Mouse (Mus musculus) bone marrow, adult 2 months (tissue): Measurements from ENCODE around the gene Hus1b. TPM values are rescaled to one million over a fixed set of nuclear protein-coding genes. Genes with fewer than 3 reads are reported as not detected.

Experiments used
- H3K27ac ChIP-seq: fragments of 200-500 bp; 2 replicates; pipeline ENCODE4 v1.5.1; 2012; ENCODE audit warnings: low read depth, mild to moderate bottlenecking, control low read depth, inconsistent platforms, low read length; ENCODE audit not compliant: control insufficient read depth, poor library complexity, insufficient read depth
- H3K4me1 ChIP-seq: fragments of 200-500 bp; 2 replicates; pipeline ENCODE4 v1.6.1; 2011; ENCODE audit warnings: low read length; ENCODE audit not compliant: control insufficient read depth, insufficient read depth
- H3K4me3 ChIP-seq: fragments of 200-500 bp; replicated peaks from 2 replicates; pipeline ENCODE3; 2011; ENCODE audit warnings: mild to moderate bottlenecking, low read depth, low read length, control low read depth; ENCODE audit not compliant: control insufficient read depth
- CTCF ChIP-seq: fragments of 200-500 bp; IDR thresholded peaks from 2 replicates; pipeline ENCODE4 v1.5.1; 2011; ENCODE audit warnings: low read length, control low read depth; ENCODE audit not compliant: control insufficient read depth, insufficient read depth
- POLR2A ChIP-seq: fragments of 200-500 bp; IDR thresholded peaks from 2 replicates; pipeline ENCODE4 v1.6.1; 2011; ENCODE audit warnings: low read depth, mild to moderate bottlenecking, control low read depth, low read length, borderline replicate concordance; ENCODE audit not compliant: control insufficient read depth
- WGBS: fragments of 180-500 bp; shearing (Covaris S2); methylation state at CpG from one replicate; pipeline ENCODE4 v1.1.7; 2018; 5-methylcytosine and 5-hydroxymethylcytosine counted together
- polyA plus RNA-seq: library from polyadenylated mRNA; stranded (reverse); fragments of >200 nt; gene quantifications from 2 replicates; pipeline ENCODE4 v1.2.4, GENCODE M21; 2011; ENCODE audit warnings: low replicate concordance; ENCODE audit not compliant: missing spikeins, insufficient read depth, insufficient read length

Hus1b gene
- polyA plus RNA-seq, 1 experiment, result not detected

DNA sequence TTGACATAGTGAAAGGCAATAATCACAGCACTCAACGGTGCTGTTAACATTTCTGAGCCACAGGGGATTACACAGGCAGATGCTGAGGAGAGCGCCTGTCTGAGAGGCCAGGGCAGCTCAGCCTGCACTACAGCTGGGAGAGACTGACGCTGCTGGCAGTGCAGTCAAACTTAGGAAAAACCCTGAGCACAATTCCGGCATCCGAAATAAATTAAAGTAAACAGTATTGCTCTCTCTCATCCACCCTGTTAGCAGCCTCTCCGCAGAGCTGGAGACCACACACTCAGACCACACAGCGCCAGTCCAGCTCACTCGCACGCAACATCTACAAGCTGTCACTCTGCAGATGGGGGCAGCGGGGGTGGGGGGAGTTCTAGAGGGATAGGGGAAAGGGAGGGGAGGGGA, 18.9 kb upstream of the Hus1b start:
- peaks cover 4% of the 10 kb centered on the region; the same call in 1 of the 2 replicates for H3K4me1 ChIP-seq
- WGBS, result 85% methylated on average over 10 of the region's 10 CpGs
- H3K27ac ChIP-seq, result no peak overlapping the region
- no peak overlapping the region for H3K4me3 ChIP-seq
- TF ChIP-seq POLR2A (no peak), CTCF (no peak)

DNA sequence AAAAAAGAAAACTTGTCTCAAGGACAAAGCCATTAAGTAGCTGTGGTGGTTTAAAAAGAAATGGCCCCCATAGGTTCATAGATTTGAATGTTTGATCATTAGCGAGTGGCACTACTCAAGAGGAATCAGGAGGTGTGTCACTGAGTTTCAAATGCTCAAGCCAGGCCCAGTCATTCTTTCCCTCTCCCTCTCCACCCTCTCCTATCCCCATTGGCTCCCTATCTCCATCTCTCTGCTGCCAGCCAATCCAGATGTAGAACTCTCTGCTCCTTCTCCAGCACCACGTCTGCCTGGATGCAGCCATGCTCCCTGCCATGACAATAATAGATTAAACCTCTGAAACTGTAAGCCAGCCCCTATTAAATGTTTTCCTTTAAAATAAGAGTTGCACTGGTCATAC, 14.4 kb upstream of the Hus1b start:
- Histone ChIP-seq H3K4me3 (no peak overlapping the region), H3K4me1 (peaks cover 1% of the 10 kb centered on the region; the same call in 1 of the 2 replicates), H3K27ac (no peak overlapping the region)
- 86% methylated on average over 2 of the region's 2 CpGs for WGBS
- TF ChIP-seq POLR2A (no peak), CTCF (no peak)

DNA sequence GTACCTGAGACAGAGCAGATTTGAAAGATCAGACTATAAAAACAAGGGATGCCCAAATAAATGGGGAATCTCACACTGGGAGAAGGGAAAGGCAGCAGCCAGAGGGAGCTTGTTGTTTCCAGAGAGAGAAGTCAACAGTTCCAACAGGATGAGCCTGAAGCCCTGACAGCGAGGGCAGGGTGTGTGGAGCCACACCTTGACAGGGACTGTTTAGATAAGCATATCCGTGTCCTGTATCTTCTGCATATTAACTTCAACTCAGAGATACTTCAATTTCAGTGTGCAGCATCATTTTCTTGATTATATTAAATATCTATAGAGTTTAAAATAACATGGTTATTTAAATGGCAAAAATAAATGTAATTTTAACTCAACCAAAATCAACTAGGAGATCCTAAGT, 13.2 kb upstream of the Hus1b start:
- 67% methylated on average over 2 of the region's 2 CpGs for WGBS
- Histone ChIP-seq H3K27ac (no peak overlapping the region), H3K4me1 (peaks cover 3% of the 10 kb centered on the region; the same call in 1 of the 2 replicates), H3K4me3 (no peak overlapping the region)
- TF ChIP-seq POLR2A (no peak), CTCF (no peak)

DNA sequence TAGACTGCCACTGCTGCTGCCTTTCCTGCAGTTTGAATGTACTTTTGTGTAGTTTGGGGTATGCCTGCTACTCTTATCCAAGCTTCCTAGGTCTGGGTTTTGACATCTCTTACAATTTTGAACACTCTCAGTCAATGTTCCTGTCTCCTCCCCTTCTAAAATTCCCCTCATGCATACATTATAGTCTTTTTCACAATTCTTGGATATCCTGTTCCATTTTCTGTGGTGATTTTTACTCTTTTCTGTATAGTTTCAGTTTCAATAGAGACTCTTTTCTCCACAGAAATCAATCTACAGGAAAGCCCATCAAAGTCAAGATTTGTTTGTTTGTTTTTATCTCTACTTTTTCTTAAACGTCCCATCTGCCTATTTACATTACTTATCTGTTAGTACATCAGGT, 6.0 kb upstream of the Hus1b start:
- H3K27ac ChIP-seq, result no peak overlapping the region
- 44% methylated on average over 1 of the region's 1 CpGs for WGBS
- TF ChIP-seq CTCF, result no peak
- no peak for TF ChIP-seq POLR2A
- no peak overlapping the region for H3K4me3 ChIP-seq
- H3K4me1 ChIP-seq, result peaks cover 5% of the 10 kb centered on the region

DNA sequence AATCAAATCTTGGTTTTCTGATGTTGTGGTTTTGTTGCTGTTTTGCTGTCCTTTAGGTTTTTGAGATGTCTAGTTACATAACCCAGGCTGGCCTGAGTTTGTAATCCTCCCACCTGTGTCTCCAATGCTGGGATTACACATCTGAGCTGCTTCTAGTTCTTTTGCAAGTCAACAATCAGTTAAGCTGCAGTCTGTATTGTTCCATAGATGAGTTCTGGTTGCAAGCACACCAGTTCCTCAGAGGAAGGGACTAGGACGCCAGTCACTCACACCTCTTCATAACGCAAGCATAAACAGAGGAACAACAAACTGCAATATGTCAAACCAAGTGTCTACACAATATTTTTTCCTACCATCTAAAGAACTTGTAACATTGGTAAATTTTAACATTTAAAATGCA, 4.5 kb upstream of the Hus1b start:
- no peak overlapping the region for H3K27ac ChIP-seq
- H3K4me1 ChIP-seq, result peaks cover 10% of the 10 kb centered on the region
- no peak overlapping the region for H3K4me3 ChIP-seq
- TF ChIP-seq CTCF (no peak), POLR2A (no peak)
- WGBS, result 67% methylated on average over 2 of the region's 2 CpGs

DNA sequence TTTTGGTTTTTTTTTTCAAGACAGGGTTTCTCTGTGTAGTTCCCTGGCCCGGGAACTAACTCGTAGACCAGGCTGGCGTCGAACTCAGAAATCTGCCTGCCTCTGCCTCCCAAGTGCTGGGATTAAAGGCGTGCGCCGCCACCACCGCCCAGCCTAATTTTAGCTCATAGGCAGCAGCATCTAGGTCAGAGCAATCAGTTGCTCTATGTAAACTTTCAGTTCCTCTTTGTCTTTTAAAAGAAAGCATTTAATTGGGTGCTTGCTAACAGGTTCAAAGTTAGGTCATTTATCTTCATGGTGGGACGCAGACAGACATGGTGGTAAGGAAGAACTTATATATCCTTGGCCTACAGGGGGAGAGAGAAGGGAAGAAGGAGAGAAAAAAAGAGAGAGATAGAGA, 1.6 kb upstream of the Hus1b start:
- peaks cover 8% of the 10 kb centered on the region for H3K4me1 ChIP-seq
- no peak overlapping the region for H3K27ac ChIP-seq
- TF ChIP-seq POLR2A, result no peak
- TF ChIP-seq CTCF, result no peak
- WGBS, result 81% methylated on average over 9 of the region's 9 CpGs
- H3K4me3 ChIP-seq, result no peak overlapping the region

DNA sequence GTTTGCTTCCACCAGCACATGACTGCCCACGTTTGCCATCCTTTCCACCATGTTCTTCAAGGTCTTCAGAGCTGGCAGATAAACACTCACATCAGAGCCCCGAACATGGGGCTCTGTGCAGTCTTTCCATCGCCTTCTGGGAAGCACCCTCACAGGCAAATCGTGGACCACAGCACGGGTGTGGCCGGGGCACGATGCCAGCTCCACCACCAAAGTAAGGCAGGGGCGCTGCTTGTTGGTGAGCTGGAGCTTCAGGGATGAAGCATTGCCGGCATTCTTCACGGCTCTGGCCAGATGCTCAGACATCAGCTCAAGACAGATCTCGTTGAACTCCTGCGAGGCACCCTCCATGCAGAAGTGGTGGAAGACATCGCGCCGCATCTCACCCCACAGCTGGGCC, 430 bp downstream of the Hus1b start:
- TF ChIP-seq POLR2A (no peak), CTCF (no peak)
- H3K27ac ChIP-seq, result no peak overlapping the region
- peaks cover 6% of the 10 kb centered on the region for H3K4me1 ChIP-seq
- 68% methylated on average over 15 of the region's 15 CpGs for whole genome bisulfite sequencing
- H3K4me3 ChIP-seq, result no peak overlapping the region

DNA sequence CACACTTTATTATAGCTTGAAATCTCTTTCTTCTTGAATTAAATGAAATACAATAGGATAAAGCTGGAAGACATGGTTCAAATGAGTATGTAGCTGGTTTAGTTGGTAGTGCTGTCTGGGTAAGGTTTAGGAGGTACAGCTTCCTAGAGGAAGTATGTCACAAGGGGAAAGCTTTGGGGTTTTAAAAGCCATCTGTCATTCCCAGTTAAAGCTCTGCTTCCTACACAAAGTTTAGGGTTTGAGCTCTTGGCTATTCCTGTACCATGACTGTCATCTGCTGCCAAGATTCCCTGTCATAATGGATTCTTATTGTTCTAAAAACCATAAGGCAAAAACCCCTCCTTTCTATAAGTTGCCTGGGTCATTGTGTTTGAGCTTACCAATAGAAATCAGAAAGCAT, 1.8 kb downstream of the Hus1b start:
- H3K4me1 ChIP-seq, result peaks cover 6% of the 10 kb centered on the region
- no peak for TF ChIP-seq CTCF
- H3K4me3 ChIP-seq, result no peak overlapping the region
- H3K27ac ChIP-seq, result no peak overlapping the region

DNA sequence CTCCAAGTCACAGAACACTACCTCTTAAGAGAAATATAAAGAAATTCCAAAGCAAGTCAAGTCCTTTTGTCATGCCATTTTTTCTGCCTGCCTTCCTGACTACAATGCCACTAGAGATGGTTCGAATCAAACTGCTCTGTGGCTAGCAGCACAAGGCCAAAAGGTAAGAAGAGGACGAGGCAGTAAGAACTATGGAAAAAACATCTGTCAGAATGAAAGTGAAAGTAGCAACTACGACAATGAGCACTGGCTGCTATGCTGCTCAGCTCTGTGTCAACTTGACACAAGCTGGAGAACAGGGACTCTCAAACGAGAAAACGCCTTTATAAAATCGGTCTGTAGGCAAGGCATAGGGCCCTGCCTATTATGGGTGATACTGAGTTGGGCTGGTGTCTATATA, 14.6 kb downstream of the Hus1b start:
- TF ChIP-seq POLR2A, result no peak
- TF ChIP-seq CTCF, result no peak
- no peak overlapping the region for H3K4me3 ChIP-seq
- H3K27ac ChIP-seq, result no peak overlapping the region
- H3K4me1 ChIP-seq, result no peaks in the 10 kb centered on the region; the same call in 1 of the 2 replicates
- WGBS, result 61% methylated on average over 6 of the region's 6 CpGs
